Mouse (Mus musculus): Measurements from ENCODE around the gene Map3k10.

DNA sequence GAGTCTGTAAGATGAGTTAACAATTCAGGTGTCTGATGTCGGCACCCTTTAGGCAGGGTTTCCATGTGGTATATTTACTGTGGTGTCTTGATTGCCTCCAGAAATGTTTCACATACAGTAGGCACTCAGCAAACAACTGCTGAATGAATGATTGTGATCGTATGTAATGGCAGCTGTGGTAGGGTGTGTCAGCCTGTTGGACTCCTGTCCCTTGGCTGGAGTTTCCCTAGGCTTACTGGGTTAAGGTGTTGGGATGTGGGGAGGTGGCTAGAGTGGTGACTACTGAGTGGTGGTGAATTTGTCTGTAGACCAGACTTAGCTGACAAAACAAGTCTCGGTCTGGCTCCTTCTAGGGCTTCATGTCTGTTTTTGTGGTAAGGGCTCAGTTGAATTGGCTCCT, 64.0 kb downstream of the Map3k10 start:
- TF ChIP-seq CTCF (IDR thresholded peaks at IDR 0.05; ENCODE audit: control insufficient read depth, insufficient read depth, insufficient read length) (no peak), MAX (IDR thresholded peaks at IDR 0.05) (no peak), FOSL1 (IDR thresholded peaks at IDR 0.05; ENCODE audit: insufficient read depth, low read length, poor library complexity, severe bottlenecking) (no peak), CEBPB (IDR thresholded peaks at IDR 0.05; ENCODE audit: low read depth) (no peak), USF1 (IDR thresholded peaks at IDR 0.05; ENCODE audit: low read depth) (no peak), MYOG (IDR thresholded peaks at IDR 0.05; ENCODE audit: control insufficient read depth, extremely low read depth, insufficient read length) (no peak), MYOD1 (IDR thresholded peaks at IDR 0.05; ENCODE audit: control insufficient read depth, insufficient read length, low read depth) (no peak)
